Mouse (Mus musculus): Measurements from ENCODE around the gene Ggnbp2. TPM values are rescaled to one million over a fixed set of nuclear protein-coding genes. Genes with fewer than 3 reads are reported as not detected.

Ggnbp2 gene
- polyA plus RNA-seq, 1 experiment, result 42.2 TPM

- Histone ChIP-seq H3K4me1 (ENCODE audit: control insufficient read depth, insufficient read depth, low read length) (no peaks in the 10 kb centered on the region), H3K4me3 (replicated peaks; ENCODE audit: extremely low read depth, low read depth, low read length) (no peak overlapping the region)
- no peak for TF ChIP-seq CTCF (IDR thresholded peaks at IDR 0.05; ENCODE audit: insufficient read depth, low read length)
- no peak for DNase-seq
These were observed 77.1 kb downstream of the Ggnbp2 start for GRCm38 (mm10) chr11:84793545-84793944.

- Histone ChIP-seq H3K4me1 (ENCODE audit: control insufficient read depth, insufficient read depth, low read length) (no peaks in the 10 kb centered on the region), H3K4me3 (replicated peaks; ENCODE audit: extremely low read depth, low read depth, low read length) (no peak overlapping the region)
- 43% methylated on average over 6 of the region's 6 CpGs for WGBS
- DNase-seq, result no peak
- TF ChIP-seq POLR2A (IDR thresholded peaks at IDR 0.05; ENCODE audit: borderline replicate concordance, extremely low read depth, low read depth, low read length) (no peak), CTCF (IDR thresholded peaks at IDR 0.05; ENCODE audit: insufficient read depth, low read length) (no peak)
These were observed 80.2 kb downstream of the Ggnbp2 start for GRCm38 (mm10) chr11:84790383-84790782.

Other genes starting within 250 kb of the Ggnbp2 start
- gene Mrm1, start 51.3 kb downstream of the Ggnbp2 start, polyA plus RNA-seq (2012; rRNA removed), result 7.2 and 8.7 TPM in 2 replicates
- 19.5 and 21.3 TPM in 2 replicates for gene Dhrs11, start 41.8 kb downstream of the Ggnbp2 start, polyA plus RNA-seq (2012; rRNA removed)
- gene Myo19, start 9.3 kb upstream of the Ggnbp2 start, polyA plus RNA-seq (2012; rRNA removed), result 6.9 and 8.0 TPM in 2 replicates
- gene Pigw, start 9.5 kb upstream of the Ggnbp2 start, polyA plus RNA-seq (2012; rRNA removed), result 1.1 and 2.3 TPM in 2 replicates
- 6.5 and 7.7 TPM in 2 replicates for gene Znhit3, start 45.5 kb upstream of the Ggnbp2 start, polyA plus RNA-seq (2012; rRNA removed)
- 143 and 190 TPM in 2 replicates for gene Car4, start 87.0 kb upstream of the Ggnbp2 start, polyA plus RNA-seq (2012; rRNA removed)